Mouse (Mus musculus) WW6 (cell line): ENCODE measurements around the gene Cubn.

Experiments used
- DNase-seq: peaks from one replicate; pipeline ENCODE4 v3.0.0-alpha.2; 2013; ENCODE audit warnings: low read depth, low spot score

Gene Cubn

DNA sequence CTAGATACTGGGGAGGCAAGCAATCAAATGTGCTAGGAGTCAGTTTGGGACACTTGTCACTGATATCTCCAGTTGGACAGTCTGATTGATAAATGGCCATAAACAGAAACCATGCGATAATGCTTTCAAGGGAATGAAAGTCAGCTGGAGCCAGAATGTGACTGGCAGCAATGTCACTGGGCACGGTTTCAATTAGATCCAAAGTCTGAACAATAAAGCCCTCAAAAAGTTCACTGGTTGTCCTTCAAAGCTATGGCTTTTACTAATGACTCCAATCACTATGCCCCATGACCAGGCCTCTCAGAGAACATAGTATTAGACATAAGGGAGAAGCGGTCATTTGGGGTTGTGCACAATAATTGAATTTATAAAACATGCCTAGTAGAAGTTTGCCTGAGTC lies 7.0 kb downstream of the Cubn start:
- DNase-seq = no peak

- no peak for DNase-seq
Observed at GRCm38 (mm10) chr2:13480744-13481143, 10.9 kb downstream of the Cubn start.

DNA sequence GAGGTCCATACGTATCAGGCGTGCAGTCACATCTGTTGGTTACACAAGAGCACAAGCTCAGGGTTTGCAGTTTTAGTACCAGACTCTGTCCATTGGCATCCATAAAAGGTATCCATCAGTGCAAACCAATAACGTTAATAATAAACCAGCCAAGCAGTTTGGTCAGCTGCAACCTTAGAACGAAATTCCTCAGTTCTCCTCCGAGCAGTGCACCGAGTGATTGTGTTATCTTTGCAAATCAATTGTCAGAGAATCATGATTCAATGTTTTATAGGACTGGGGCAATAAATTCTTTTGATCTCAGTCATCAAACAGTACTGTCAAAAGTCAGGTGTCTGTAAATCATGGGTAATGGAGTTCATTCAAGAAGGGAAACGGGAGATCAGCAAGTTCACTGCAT lies 12.4 kb downstream of the Cubn start:
- no peak for DNase-seq

- DNase-seq = no peak
Observed at GRCm38 (mm10) chr2:13470108-13470507, 21.5 kb downstream of the Cubn start.

GRCm38 (mm10) chr2:13469641-13470040 lies 22.0 kb downstream of the Cubn start:
- no peak for DNase-seq

DNA sequence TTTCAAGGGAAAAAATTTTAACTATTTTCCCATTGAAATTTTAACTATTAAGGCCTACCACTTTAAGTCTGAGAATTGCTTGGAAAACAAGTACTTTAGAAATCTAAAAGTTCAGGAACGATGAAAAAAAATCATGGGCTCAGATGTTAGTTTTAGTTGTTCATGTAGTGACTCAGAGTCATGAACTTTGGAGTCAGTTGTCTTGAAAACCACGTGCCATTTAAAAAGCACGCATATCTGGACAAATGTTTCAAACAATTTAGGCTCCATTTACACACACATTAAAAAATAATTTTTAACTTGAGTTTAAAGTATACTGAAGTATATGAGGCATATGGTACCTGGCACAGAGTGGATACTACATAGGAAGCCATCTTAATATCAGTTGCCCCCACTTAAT lies 24.9 kb downstream of the Cubn start:
- no peak for DNase-seq

GRCm38 (mm10) chr2:13458088-13458487 lies 33.5 kb downstream of the Cubn start:
- DNase-seq = no peak

- no peak for DNase-seq
Observed at GRCm38 (mm10) chr2:13456821-13457220, 34.8 kb downstream of the Cubn start.

GRCm38 (mm10) chr2:13451495-13452491 lies 39.8 kb downstream of the Cubn start:
- DNase-seq = no peak

DNA sequence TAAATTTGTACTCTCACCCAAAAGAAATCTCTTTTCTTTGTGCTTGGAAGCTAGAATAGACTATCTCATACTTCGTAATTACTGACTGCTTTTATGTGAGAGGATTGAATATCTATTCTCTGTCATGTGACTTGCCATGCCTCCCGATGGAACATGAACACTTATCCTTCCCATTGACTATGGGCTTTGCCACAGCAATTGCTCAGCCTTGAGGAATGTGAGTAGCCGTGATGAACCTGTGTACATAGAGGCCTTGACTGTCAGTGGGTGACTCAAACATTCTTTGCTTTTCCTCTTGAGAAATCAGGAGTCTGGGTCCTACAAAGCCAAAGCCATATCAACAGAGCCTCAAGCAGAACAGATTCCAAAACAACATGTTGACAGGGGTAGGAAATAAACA lies 40.7 kb downstream of the Cubn start:
- no peak for DNase-seq

GRCm38 (mm10) chr2:13450470-13450869 lies 41.1 kb downstream of the Cubn start:
- DNase-seq = no peak

GRCm38 (mm10) chr2:13445156-13445555 lies 46.5 kb downstream of the Cubn start:
- DNase-seq = no peak

- no peak for DNase-seq
Observed at GRCm38 (mm10) chr2:13438983-13439382, 52.6 kb downstream of the Cubn start.

GRCm38 (mm10) chr2:13438275-13438845 lies 53.3 kb downstream of the Cubn start:
- no peak for DNase-seq

GRCm38 (mm10) chr2:13432002-13432401 lies 59.6 kb downstream of the Cubn start:
- no peak for DNase-seq

GRCm38 (mm10) chr2:13421974-13422760 lies 69.4 kb downstream of the Cubn start:
- DNase-seq = no peak

DNA sequence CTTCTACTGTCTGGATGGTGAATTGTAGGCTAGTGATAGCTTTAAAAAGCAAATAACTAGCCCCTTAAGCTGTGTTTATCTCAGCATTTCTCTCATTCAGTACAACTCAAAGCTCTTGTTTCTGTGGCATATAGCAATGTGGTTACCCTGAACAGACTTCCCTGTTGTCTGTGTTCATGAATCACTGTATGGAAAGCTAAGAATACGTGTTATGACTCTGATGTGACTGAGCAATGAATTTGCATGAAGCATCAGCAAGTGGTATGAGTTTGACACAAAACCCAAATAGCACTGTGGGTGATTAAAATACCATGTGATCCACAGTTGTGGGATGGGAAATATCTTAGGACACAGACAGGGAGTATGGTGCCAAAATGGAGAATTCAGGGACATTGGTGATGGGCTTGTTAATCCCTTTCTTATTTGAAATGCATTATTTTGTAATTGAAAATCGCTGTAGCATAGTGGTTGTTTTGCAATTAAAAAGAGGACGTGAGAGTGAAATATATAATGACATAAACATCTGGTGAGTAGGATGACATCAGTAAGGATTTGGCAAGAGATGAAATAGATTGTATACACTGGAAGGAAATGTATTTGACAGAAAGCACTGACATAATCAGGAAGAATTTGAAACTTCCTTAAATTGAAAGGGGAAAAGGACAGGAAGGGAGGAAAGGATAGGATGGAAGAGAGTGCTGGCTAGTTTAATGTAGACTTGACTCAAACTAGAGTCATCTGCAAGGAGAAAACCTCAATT lies 74.7 kb downstream of the Cubn start:
- no peak for DNase-seq

DNA sequence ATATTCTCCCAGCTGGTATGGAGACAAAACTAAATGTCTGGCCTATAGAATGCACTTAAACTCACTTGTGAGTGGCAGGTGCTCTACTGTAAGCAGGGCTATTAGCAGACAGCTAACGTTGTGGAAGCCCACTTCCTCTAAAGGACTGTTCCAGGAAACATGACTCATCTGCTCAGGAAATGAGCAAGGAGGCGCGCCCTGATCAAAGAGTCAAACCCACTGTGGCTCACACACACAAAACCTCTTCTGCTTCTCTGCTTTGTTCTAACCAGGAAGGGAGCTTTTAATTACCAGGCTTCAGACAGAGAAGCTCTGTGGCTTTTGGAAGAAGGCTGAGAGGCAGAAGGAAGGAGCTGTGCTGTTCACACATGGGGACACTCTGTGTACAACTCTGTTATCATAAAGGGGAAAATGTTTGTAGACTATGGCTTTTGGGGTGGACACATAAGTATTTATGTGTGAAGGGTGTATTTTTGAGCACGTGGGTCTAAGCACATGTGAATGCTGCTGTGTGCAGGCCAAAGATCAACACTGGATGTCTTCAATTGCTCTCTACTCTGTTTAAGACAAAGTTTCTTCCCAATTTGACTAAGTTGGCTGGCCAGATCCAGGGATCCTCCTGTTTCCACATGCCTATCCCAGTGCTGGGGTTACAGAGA lies 78.0 kb downstream of the Cubn start:
- DNase-seq = no peak

- no peak for DNase-seq
Observed at GRCm38 (mm10) chr2:13410660-13411059, 81.0 kb downstream of the Cubn start.

DNA sequence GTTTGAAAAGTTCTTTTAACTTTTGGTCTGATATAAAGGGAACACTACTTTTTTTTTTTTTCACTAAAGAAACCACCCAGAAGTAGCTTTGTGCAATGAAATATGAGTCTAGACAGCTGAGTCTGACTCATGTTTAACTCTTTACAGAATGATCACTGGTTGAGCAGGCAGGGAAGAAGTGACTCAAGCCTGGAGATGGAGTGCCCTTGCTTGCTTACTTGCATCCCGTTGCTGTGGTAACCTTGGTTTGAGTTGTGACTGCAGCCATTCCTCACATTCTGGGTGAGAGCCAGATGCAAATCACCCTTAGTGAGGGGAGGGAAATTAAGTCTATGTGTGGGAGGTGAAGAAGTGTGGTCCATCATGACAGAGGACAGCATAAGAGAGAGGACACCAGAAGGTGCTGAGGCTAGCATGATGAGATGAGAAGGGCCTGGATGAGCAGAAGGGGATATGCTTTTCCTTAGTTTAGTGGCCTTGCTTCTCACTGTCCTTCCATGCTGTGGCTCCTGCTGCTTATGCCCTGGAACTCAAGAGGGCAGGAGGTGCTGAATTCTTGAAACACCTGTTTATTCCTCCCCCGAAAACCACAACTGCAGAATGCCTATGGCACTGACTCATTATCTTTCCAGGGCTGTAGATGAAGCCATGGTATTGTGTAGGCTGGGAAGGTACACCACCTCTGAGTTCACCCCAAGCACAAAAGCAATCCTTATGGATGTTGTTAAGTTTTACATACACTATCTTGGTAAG lies 81.7 kb downstream of the Cubn start:
- DNase-seq = no peak
